Mouse (Mus musculus) frontal cortex, postnatal 14 days (tissue): Measurements from ENCODE around the gene Zfp64.
"Not testable (repeated sequence)": the region's sequence is repeated elsewhere in the genome, so short reads cannot be mapped to it uniquely, and the experiment has no call there.

Experiments
- DNase-seq, 2 experiments: peaks; one replicate each; pipeline ENCODE4 v3.0.0; 2022; ENCODE audit warnings: low spot score in 2 of 2

Gene Zfp64

DNA sequence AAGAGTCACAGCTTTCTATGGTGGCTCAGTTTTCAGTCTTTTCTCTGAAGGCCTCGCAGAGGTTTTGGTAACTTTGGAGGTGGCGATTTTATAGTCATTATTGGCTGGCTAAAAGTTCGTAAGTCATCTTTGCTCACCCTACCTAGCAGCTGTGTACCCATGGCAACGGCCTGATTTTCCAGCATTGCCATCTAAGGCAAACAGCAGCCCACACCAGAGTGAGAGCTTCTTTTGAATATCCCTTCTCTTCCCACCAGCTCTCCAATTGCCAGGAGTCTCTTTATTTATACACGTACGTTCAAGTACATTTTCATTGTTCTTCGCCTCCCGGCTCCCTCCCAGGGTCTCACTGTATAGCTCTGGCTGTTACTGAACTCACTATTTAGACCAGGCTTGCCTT is 59.9 kb downstream of the Zfp64 start:
- no peak for DNase-seq

DNA sequence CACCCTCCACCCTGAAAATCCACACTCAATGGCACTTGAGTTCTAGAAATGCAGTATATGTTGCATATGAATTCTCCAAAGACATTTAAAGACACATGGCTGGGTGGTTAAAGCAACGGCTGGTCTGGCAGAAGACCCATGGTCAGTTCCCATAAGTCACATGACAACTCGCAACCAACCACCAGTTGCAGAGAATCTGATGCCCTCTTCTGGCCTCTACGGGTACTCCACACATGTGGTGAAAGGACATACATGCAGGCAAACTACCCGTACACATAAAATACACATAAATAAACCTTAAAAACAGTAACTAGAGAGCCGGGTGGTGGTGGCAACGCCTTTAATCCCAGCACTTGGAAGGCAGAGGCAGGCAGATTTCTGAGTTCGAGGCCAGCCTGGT is 60.6 kb downstream of the Zfp64 start:
- DNase-seq, result no peak

DNA sequence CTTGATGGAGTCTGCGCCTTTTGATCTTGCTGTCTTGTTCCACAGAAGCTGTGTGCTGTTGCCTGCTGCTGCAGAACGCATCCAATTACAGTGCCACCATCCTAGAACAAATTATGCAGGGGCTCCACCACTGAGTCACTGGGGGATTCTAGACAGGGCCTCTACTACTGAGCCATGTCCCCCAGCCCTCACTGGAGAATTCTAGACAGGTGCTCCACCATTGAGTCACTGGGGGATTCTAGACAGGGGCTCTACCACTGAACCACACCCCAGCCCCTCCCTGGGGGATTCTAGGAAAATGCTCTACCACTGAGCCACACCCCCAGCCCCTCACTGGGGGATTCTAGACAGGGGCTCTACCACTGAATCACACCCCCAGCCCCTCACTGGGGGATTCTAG is 63.3 kb downstream of the Zfp64 start:
- DNase-seq, result no peak

DNA sequence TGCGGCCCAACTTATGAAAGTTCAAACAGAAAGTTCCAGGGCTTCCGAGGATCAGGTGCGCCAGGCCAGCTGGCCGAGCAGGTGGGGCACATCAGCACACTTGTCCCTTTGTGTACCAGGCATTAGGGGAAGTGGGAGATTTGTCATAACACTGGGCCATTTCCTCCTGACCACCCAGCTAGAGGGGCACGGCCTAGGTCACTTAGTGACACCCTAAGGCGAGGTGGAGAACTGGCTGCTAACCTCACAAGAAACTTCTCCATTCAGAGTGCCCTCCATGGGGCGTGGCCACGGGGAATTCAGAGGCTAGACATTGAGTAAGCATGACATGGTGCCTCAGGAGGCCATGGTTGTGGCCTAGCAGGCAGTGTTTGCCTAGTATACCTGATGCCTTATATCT is 70.7 kb downstream of the Zfp64 start:
- no peak for DNase-seq

DNA sequence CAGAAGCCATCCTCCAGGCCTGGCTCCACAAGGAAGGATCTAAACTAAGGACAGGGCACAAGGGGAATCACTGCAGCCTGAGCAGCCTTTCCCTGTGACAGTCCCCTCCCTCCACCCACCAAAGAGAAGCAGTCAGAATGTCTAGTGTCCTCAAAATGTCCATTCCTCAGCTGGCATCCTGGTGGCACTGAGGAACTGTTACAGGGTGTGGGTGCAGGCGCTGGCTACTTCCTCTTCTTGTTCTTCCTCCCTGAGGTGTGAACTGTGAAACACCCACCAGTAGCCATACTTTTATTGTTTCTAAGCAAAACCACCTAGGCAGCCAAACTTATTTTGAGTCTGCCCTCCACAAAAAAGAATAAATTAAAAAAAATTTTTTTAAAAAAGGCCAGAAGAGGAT is 72.4 kb downstream of the Zfp64 start:
- DNase-seq, result no peak

DNA sequence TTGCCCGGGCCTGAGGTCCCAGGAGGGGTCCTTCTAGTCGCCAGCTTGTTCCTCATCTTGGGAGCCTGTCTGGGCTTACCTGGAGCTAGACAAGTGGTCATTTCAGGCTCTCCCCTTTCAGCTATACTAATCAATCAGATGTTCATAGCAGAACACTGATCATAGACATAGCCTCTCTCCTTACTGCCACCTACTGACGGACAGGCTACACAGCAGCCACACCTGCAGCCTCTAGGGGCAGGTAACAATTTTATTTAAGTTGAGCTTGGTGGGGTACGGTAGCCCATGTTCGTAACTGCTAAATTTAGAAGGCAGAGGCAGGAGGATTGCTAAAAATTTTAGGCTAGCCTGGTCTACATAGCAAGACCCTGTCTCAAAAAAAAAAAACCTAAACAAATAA is 73.5 kb downstream of the Zfp64 start:
- DNase-seq, result no peak

DNA sequence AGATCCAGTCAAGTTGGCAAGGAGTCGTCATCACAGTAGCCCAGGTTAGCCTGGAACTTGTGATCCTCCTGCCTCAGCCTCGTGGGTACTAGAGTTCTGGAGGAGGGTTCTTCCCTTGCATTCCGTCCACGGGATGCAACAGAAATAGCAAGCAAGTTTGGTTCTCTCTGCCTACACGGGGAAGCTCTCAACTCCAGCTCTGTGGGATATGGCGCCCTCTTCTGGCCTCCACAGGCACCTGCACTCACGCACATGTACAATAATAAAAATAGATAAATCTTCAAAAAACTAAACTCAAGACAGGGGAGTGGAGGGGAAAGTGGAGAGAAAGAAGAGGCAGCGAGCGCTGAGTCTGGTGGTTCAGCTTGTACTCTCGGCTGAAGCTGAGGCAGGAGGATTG is 75.8 kb downstream of the Zfp64 start:
- DNase-seq, result no peak

DNA sequence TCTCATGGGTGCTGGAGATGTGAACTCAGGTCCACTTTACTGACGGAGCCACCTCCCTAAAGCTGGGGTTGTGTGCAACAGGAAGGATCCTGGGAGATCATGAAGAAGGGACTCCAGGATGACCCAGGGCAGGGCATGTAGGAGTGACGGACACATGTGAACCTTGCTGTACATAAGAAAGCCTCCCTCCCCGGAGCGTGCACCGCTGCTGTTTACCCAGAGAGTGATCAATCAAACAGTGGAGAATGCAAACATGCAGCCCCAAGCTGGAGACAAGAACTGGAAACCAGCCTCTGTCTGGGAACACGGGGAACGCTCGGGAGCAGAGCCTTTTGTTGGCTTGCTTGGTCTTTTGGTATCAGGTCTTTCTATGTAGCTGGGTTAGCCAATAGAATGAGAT is 76.7 kb downstream of the Zfp64 start:
- DNase-seq, result no peak

DNA sequence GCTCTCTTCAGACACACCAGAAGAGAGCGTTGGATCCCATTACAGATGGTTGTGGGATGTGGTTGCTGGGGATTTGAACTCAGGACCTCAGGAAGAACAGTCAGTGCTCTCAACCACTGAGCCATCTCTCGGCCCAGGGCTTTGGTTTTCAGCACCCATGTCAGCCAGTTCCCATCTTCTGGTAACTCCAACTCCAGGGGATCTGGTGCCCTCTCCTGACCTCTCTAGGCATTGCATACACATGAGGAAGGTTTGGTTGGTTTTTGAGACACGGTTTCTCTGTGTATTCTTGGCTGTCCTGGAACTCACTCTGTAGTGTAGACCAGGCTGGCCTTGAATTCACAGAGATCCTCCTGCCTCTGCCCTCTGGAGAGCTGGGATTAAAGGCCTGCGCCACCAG is 77.2 kb downstream of the Zfp64 start:
- no peak for DNase-seq

DNA sequence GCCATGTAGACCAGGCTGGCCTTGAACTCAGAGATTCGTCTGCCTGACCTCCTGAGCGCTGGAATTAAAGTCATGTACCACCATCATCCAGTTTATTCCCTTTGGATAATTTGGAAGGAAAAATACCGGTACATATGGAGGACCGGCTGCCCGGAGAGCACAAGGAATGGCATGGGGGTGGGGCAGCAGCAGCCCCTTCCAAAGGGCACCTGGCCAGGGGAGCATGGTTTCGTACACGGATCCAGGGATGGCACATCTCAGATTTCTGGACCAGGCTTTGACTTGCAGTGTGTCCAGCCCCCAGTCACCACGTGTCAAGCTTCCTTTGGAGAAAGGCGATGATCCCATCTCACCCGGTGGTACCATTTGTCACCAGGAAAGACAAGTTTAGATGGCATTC is 78.8 kb downstream of the Zfp64 start:
- DNase-seq, result no peak

DNA sequence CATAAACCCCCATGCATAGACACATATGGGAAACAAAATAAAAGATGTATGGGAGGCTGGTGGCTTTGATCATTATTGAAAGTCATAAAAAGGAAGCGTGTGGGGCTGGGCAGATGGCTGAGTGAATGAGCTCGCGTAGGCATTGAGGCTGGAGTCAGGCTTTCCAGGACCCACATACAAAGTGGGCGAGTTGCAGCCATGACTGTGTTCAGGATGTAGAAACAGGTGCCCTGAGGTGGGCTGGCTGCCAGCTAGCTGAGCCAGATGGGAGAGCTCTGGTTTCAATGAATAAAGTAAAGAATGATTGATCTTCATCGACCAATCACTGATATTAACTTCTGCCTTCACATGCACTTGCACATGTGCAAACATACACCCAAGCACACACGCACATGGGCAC is 80.9 kb downstream of the Zfp64 start:
- DNase-seq, result no peak

DNA sequence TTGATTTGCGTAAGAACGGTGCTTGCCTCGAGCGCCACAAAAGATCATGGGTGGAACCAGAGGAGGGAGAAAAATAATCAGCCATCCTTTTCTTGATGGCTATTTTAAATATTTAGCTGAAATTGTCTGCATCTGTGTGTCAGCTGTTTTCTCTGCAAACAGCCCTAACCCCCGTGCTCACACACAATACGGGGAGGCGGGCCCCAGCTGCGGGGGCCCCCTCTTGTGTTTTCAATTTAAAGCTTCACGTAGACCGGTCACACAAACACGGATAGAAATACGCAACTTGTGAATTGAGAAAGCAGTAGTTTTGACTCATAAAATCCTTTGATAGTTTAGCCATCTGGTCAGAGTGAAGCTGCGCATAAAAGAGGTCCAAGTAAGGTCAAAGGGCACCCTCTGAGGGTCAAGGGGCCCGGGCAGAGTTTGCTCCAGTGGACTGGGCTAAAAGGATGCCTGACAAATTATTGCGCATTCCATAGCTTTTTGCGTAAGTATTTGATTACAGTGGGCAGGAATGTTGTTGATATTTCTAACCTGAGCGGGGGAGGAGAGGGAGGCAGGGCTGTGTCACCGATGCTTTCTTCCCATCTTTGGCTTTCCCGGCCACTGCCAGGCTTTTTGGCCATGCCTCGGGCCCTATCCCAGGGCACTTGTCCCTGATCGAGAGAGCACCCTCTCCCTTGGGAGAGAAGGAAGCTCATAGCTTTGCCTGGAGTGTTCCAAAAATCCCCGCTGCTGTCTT is 83.4 kb downstream of the Zfp64 start:
- DNase-seq, result no peak

DNA sequence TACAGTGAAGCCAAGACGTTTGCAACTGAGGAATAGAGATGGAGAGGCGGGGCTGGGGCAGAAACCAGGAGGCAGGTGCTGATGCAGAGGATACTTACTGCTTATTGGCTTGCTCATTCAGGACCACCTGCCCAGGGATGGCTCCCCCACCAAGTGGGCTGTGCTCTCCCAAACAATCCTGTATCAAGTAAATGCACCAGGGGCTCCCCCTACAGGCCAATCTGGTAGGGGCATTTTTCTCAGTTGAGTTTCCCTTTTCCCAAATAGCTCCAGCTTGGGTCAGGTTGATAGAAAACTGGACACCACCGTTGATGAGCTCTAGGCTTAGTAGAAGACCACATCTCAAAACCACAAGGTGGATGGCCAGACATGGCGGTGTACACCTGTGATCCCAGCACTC is 84.9 kb downstream of the Zfp64 start:
- DNase-seq, result no peak

DNA sequence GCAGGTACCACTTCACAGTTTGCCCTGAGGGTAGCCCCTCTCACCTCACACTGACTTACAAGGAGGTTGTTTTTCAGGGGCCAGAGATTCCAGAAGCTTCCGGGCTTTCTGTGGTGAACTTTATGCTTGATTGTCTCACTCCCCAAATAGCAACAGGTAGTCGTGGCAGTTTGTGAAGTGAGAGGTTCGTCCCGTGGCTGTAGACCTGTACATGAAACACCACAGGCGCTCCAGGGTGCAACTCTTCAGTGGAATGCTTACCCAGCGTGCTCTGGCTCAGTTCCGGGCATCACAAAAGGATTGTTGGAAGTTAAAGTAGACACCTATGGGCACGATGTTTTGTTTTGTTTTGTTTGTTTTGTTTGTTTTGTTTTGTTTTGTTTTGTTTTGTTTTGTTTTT is 88.4 kb downstream of the Zfp64 start:
- DNase-seq, result no peak

DNA sequence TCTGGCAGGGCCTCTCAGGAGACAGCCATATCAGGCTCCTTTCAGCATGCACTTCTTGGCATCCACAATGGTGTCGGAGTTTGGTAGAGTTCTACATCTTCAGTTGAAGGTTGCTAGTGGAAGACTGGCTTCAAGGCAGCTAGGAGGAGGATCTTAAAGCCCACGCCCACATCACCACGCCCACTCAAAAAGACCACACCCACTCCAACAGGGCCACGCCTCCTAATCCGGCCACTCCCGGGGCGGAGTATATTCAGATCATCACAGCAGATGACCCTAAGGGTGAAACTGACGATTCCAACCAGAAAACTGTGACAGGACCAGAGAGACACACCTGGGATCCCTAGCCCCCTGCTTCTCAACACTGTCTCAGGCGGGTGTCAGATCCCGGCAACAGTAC is 89.0 kb downstream of the Zfp64 start:
- DNase-seq, result no peak

DNA sequence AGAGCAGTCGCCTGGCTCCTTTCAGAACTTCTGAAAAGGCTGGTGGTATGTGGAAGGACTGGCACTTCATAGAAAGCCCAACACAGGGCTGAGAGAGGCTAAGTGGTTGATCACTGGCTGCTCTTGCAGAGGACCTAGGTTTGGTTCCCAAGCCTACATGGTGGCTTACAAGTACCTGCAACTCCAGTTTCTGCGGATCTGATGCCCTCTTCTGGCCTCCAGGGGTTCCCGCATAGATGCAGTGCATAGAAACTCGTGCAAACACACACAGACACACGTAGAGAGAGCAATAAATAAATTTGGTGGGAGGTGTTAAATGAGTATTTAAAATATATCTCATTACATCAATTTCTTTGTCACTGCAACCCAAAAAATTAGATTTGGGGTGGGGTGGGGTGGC is 90.5 kb downstream of the Zfp64 start:
- DNase-seq, result no peak

DNA sequence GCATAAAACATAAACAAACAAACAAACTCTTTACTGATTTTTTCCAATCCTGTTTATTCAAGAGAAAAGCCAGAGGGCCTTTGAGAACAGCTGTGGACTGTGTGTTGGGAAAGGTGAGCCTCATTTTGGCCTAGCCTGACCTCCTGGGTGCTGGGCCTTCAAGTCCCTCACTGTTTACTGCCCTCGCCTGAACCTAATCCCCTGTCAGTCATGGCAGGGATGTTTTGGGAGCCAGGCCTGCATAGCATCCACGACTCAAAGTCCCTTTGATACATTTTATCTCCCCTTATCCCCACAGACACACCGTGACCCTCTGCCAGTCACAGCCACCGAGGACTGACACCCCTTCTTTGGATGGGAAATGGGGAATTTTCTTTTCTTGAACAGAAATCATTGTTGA is 92.7 kb downstream of the Zfp64 start:
- no peak for DNase-seq

DNA sequence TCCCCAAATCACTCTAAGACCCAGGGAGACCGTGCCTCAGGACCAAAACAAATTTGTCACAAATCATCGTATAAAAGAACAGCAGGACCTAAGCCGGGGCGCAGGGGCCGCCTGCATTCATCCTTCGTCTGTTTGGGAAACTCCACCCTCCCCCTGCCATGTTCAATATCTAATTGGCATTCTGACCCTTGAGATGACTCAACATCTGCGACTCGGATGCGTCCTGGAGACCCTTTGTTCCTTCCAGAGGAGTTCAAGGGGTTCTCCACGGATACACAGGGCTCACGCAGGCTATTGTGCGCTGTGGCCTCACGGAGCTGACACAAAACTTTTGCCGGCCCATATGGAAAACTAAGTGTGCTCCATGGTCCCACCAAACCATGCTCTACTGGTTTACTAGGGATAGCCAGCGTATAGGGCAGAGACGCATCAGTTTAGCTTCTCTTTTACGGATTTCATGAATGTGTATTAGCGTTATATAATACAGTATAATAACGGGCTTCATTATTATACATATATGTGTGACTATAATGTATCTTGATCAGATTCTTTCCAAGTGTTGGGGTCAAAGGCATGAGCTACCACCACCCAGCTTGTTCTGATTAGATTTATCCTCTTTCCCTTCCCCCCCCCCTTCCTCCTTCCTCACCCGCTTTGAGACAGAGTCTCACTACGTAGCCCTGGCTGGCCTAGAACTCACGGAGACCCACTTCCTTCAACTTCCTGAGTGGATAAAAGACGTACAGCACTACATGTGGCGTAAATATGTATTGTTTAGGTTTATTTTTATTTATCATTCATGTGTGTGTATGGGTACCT is 94.3 kb downstream of the Zfp64 start:
- no peak for DNase-seq

DNA sequence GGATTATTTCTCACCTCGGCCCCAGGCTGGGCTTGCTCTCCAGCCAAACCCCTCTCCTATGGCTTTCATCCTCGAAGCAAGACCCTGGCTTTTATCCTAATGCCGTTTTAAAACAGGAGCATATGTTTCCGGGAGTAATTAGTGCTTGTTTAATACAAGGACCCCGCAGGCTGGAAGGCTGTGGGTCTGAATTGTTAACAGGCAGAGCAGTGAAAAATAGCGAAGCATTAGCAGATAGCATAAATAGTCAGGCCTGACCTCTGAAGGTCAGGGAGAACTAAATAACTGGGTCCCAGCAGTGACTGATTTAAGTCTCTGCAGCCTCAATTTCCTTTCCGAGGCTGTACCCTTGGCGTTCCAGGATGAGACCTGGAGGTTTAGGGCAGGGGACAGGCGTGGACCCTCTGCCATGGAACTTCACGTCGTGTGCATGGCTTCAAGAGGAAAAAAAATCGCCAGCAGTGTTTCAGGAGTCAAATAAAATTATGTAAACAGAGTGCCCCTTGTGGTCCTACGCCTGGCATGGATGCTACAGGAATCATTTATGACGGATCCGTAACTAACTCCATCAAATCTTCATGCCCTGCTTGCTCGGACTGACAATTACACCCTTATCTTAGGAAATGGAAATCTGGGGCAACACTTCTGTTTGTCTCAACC is 95.2 kb downstream of the Zfp64 start:
- no peak for DNase-seq

DNA sequence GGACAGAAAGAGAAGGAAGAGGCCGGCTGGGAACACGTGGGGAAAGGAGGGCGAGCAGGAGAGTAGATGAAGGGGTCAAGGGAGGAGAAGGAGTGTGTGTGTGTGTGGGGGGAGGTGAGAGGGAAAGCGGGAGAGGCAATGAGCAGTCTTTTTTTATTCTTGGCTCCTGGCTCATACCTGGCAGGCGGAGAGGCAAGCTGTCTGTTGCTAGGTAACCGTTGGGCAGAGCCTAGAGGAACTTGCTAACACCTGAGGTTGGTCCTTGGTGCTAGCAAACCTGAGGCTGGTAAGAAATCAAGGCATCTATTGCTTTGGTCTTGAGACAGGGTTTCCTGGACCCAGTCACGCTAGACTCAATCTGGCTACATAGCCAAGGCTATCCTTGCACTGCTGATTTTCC is 98.7 kb downstream of the Zfp64 start:
- no peak for DNase-seq

DNA sequence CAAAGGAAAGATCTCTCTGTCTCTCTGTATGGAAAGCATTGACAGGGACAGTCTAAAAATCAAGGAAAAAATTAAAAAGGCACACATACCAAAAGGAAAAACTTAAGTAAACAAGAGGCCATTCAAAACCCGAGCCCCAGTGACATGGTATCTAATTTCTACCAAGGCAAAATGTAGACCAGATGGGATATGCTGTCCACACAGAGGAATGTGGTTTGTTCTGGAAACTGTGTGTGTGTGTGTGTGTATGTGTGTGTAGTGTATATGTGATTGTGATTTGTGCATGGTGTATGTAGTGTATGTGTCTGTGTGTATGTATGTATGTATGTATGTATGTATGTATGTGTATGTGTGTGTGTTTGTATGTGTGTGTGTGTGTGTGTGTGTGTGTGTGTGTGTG is 100.6 kb downstream of the Zfp64 start:
- DNase-seq, result no peak

DNA sequence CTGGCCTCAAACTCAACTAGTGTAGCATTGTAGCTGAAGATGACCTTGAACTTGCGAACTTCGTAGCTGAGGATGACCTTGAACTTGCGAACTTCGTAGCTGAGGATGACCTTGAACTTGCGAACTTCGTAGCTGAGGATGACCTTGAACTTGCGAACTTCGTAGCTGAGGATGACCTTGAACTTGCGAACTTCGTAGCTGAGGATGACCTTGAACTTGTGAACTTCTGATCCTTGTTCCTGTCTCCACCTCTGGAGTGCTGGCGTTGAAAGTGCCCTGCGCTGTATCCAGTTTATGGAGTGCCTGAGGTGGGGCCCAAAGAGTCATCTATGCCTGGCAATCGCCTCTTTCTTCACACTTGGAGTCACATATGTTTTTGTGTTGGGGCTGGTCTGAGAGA is 101.5 kb downstream of the Zfp64 start:
- not testable (repeated sequence) for DNase-seq

DNA sequence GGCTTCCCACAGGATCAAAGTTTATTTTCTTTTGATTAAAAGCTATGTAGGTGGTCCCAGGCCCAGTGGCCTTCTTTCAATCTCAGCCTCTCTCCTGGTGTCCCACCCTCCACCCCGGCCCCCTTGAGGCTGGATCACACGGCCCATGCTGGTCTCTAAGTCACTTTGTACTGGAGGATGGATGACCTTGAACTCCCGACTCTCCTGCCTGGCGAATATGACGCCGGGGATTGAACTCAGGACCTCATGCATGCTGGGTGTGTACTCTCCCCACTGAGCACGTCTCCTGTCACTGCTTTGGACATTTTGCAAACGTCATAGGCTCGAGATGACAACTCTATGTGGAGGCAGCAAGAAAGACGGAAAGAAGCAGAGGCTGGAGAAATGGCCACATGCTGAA is 103.8 kb downstream of the Zfp64 start:
- no peak for DNase-seq
